In genomic region chr2:29845636-29846035, GRCm38 (mm10) we compare ENCODE assay signal across 10 mouse cellular contexts. TPM values are rescaled to one million over a fixed set of nuclear protein-coding genes. Genes with fewer than 3 reads are reported as not detected.
DNase-seq lines count a peak whose midpoint lies in the region; ATAC-seq and TF ChIP-seq lines count a peak whose summit lies in the region.
"Had no signal": no experiment of that assay in that cellular context is flagged by ENCODE, and none has a peak within 500 bp of the region (broad histone marks: within the 10 kb centered on the region; RNA-seq: fewer than 3 reads in every experiment).

No protein-coding gene starts in this region.

- H3K27ac ChIP-seq in heart, embryonic 12.5 days (ENCODE audit: poor library complexity, severe bottlenecking): no peak overlapping the region
- no peak overlapping the region for H3K27ac ChIP-seq in ES-Bruce4 (ENCODE audit: insufficient read depth, low read length)
- H3K27ac ChIP-seq in forebrain, embryonic 16.5 days (ENCODE audit: low read length): no peak overlapping the region
- H3K27ac ChIP-seq in liver, embryonic 15.5 days (replicated peaks): no peak overlapping the region

- peak overlapping the region; percentile 63 for H3K4me2 ChIP-seq in heart, embryonic 12.5 days
- H3K4me2 ChIP-seq in forebrain, embryonic 16.5 days (ENCODE audit: low read length): peak overlapping the region; percentile 48
- no peak overlapping the region for H3K4me2 ChIP-seq in liver, embryonic 15.5 days

- peaks cover 16% of the 10 kb centered on the region for H3K4me1 ChIP-seq in heart, embryonic 12.5 days (replicated peaks)
- H3K4me1 ChIP-seq in ES-Bruce4 (ENCODE audit: control insufficient read depth, insufficient read depth, low read length): no peaks in the 10 kb centered on the region
- peaks cover 16% of the 10 kb centered on the region for H3K4me1 ChIP-seq in forebrain, embryonic 16.5 days (replicated peaks; ENCODE audit: control insufficient read depth, insufficient read depth, low read length)
- H3K4me1 ChIP-seq in liver, embryonic 15.5 days (replicated peaks): peaks cover 6% of the 10 kb centered on the region; the same call in 1 of the 2 replicates

- no peak for ATAC-seq in heart, embryonic 12.5 days (ENCODE audit: insufficient number of reproducible peaks, low FRiP score)
- ATAC-seq in forebrain, embryonic 16.5 days: no peak
- ATAC-seq in liver, embryonic 15.5 days (ENCODE audit: insufficient read depth): no peak

- WGBS in heart, embryonic 12.5 days: 11% methylated on average over 25 of the region's 25 CpGs
- WGBS in forebrain, embryonic 16.5 days: 7% methylated on average over 25 of the region's 25 CpGs
- WGBS in liver, embryonic 15.5 days (ENCODE audit: insufficient replicate concordance): 44% methylated on average over 25 of the region's 25 CpGs

- peak overlapping the region; percentile 36 for H3K4me3 ChIP-seq in heart, embryonic 12.5 days
- H3K4me3 ChIP-seq in ES-Bruce4 (ENCODE audit: low read depth, low read length): peak overlapping the region; percentile 31
- H3K4me3 ChIP-seq in forebrain, embryonic 16.5 days (replicated peaks; ENCODE audit: low read length): peak overlapping the region; percentile 34
- H3K4me3 ChIP-seq in liver, embryonic 15.5 days (replicated peaks): peak overlapping the region; percentile 8; the same call in 1 of the 2 replicates
- H3K4me3 ChIP-seq: myocyte had no signal

- no peak for TF ChIP-seq EP300 in ES-Bruce4 (IDR thresholded peaks at IDR 0.05; ENCODE audit: insufficient read depth, low read depth, low read length)

- no peak for TF ChIP-seq CTCF in ES-Bruce4 (IDR thresholded peaks at IDR 0.05; ENCODE audit: low read depth, low read length)

- TF ChIP-seq POLR2A in ES-Bruce4 (IDR thresholded peaks at IDR 0.05; ENCODE audit: insufficient read depth, low read length): no peak

- H3K9ac ChIP-seq in heart, embryonic 12.5 days: 0 out of 2 replicates have a peak overlapping the region, but pooled peaks have one; percentile 5
- H3K9ac ChIP-seq in ES-Bruce4 (ENCODE audit: low read depth, poor library complexity, severe bottlenecking): peak overlapping the region; percentile 29
- H3K9ac ChIP-seq in forebrain, embryonic 16.5 days (replicated peaks; ENCODE audit: low read depth, low read length): peak overlapping the region; percentile 43
- no peak overlapping the region for H3K9ac ChIP-seq in liver, embryonic 15.5 days

- DNase-seq in heart, adult 9 months (ENCODE audit: low spot score in 2 of 2): no peak
- DNase-seq in Muller cell, postnatal 12 days (ENCODE audit: inconsistent ontology term): no peak
- no peak for DNase-seq in thymus, postnatal 0 days (ENCODE audit: low spot score)
- DNase-seq in MN1 (ENCODE audit: low spot score): no peak
- DNase-seq: adrenal gland, adult 8-10 months had no signal

- peaks cover 30% of the 10 kb centered on the region for H3K36me3 ChIP-seq in heart, embryonic 12.5 days
- H3K36me3 ChIP-seq in ES-Bruce4 (ENCODE audit: control insufficient read depth, insufficient read depth, low read length, poor library complexity, severe bottlenecking): no peaks in the 10 kb centered on the region; the same call in 1 of the 2 replicates
- H3K36me3 ChIP-seq in forebrain, embryonic 16.5 days (ENCODE audit: control insufficient read depth, insufficient read depth): peaks cover 2% of the 10 kb centered on the region; the same call in 1 of the 2 replicates
- peaks cover 35% of the 10 kb centered on the region for H3K36me3 ChIP-seq in liver, embryonic 15.5 days (replicated peaks)

- H3K9me3 ChIP-seq in heart, embryonic 12.5 days (replicated peaks): no peaks in the 10 kb centered on the region
- H3K9me3 ChIP-seq in ES-Bruce4 (replicated peaks; ENCODE audit: control insufficient read depth, insufficient read depth, low read length, poor library complexity, severe bottlenecking): no peaks in the 10 kb centered on the region
- no peaks in the 10 kb centered on the region for H3K9me3 ChIP-seq in forebrain, embryonic 16.5 days (ENCODE audit: control insufficient read depth, low read length)
- H3K9me3 ChIP-seq in liver, embryonic 15.5 days (replicated peaks): no peaks in the 10 kb centered on the region

- peaks cover 81% of the 10 kb centered on the region for H3K27me3 ChIP-seq in heart, embryonic 12.5 days (replicated peaks)
- H3K27me3 ChIP-seq in ES-Bruce4 (ENCODE audit: control insufficient read depth, insufficient read depth, low read length, poor library complexity, severe bottlenecking): no peaks in the 10 kb centered on the region; the same call in 1 of the 2 replicates
- H3K27me3 ChIP-seq in forebrain, embryonic 16.5 days (replicated peaks; ENCODE audit: control insufficient read depth, insufficient read depth, low read length): peaks cover 38% of the 10 kb centered on the region
- peaks cover 61% of the 10 kb centered on the region for H3K27me3 ChIP-seq in liver, embryonic 15.5 days

RNA-seq across cellular contexts. Expression of gene Cercam, which starts 23.3 kb away (rescaled TPM):
- polyA plus RNA-seq in heart, embryonic 12.5 days (2016; fragmentation: Nextera tagmentation; extraction: Ambion mirVana): 24.7 and 26.9 TPM in 2 replicates
- 24.6 and 25.9 TPM in 2 replicates for polyA plus RNA-seq in ES-Bruce4 (2011; ENCODE audit: insufficient read depth, insufficient read length, low read depth, missing spikeins)
- 7.3 and 8.4 TPM in 2 replicates for polyA plus RNA-seq in forebrain, embryonic 16.5 days (2015; fragmentation: Nextera tagmentation; extraction: Ambion mirVana)
- polyA plus RNA-seq in liver, embryonic 15.5 days (2015; fragmentation: Nextera tagmentation; extraction: Ambion mirVana): 35.6 and 36.1 TPM in 2 replicates
- 7.0 and 8.6 TPM in 2 replicates for polyA plus RNA-seq in thymus, postnatal 0 days (2015; fragmentation: Nextera tagmentation; extraction: Ambion mirVana)

RNA-seq across cellular contexts. Expression of gene Urm1, which starts 25.8 kb away (rescaled TPM):
- polyA plus RNA-seq in heart, embryonic 12.5 days (2016; fragmentation: Nextera tagmentation; extraction: Ambion mirVana): 15.6 and 15.7 TPM in 2 replicates
- 31.0 and 32.8 TPM in 2 replicates for polyA plus RNA-seq in ES-Bruce4 (2011; ENCODE audit: insufficient read depth, insufficient read length, low read depth, missing spikeins)
- polyA plus RNA-seq in forebrain, embryonic 16.5 days (2015; fragmentation: Nextera tagmentation; extraction: Ambion mirVana): 18.9 and 20.2 TPM in 2 replicates
- 7.9 and 8.0 TPM in 2 replicates for polyA plus RNA-seq in liver, embryonic 15.5 days (2015; fragmentation: Nextera tagmentation; extraction: Ambion mirVana)
- 14.8 and 18.0 TPM in 2 replicates for polyA plus RNA-seq in thymus, postnatal 0 days (2015; fragmentation: Nextera tagmentation; extraction: Ambion mirVana)

RNA-seq across cellular contexts. Expression of gene Slc27a4, which starts 43.2 kb away (rescaled TPM):
- 10.9 and 11.0 TPM in 2 replicates for polyA plus RNA-seq in heart, embryonic 12.5 days (2016; fragmentation: Nextera tagmentation; extraction: Ambion mirVana)
- polyA plus RNA-seq in ES-Bruce4 (2011; ENCODE audit: insufficient read depth, insufficient read length, low read depth, missing spikeins): 8.7 TPM in 2 replicates
- 28.3 and 33.7 TPM in 2 replicates for polyA plus RNA-seq in forebrain, embryonic 16.5 days (2015; fragmentation: Nextera tagmentation; extraction: Ambion mirVana)
- 3.2 and 4.1 TPM in 2 replicates for polyA plus RNA-seq in liver, embryonic 15.5 days (2015; fragmentation: Nextera tagmentation; extraction: Ambion mirVana)
- polyA plus RNA-seq in thymus, postnatal 0 days (2015; fragmentation: Nextera tagmentation; extraction: Ambion mirVana): 6.1 and 6.6 TPM in 2 replicates

RNA-seq across cellular contexts. Expression of gene Odf2, which starts 43.4 kb away (rescaled TPM):
- polyA plus RNA-seq in heart, embryonic 12.5 days (2016; fragmentation: Nextera tagmentation; extraction: Ambion mirVana): 64.1 and 72.2 TPM in 2 replicates
- polyA plus RNA-seq in ES-Bruce4 (2011; ENCODE audit: insufficient read depth, insufficient read length, low read depth, missing spikeins): 241 and 257 TPM in 2 replicates
- 61.4 and 73.7 TPM in 2 replicates for polyA plus RNA-seq in forebrain, embryonic 16.5 days (2015; fragmentation: Nextera tagmentation; extraction: Ambion mirVana)
- polyA plus RNA-seq in liver, embryonic 15.5 days (2015; fragmentation: Nextera tagmentation; extraction: Ambion mirVana): 34.4 and 35.9 TPM in 2 replicates
- polyA plus RNA-seq in thymus, postnatal 0 days (2015; fragmentation: Nextera tagmentation; extraction: Ambion mirVana): 47.9 and 56.2 TPM in 2 replicates

RNA-seq across cellular contexts. Expression of gene Trub2, which starts 57.3 kb away (rescaled TPM):
- 25.8 and 26.6 TPM in 2 replicates for polyA plus RNA-seq in heart, embryonic 12.5 days (2016; fragmentation: Nextera tagmentation; extraction: Ambion mirVana)
- 52.4 and 54.9 TPM in 2 replicates for polyA plus RNA-seq in ES-Bruce4 (2011; ENCODE audit: insufficient read depth, insufficient read length, low read depth, missing spikeins)
- polyA plus RNA-seq in forebrain, embryonic 16.5 days (2015; fragmentation: Nextera tagmentation; extraction: Ambion mirVana): 36.6 and 42.4 TPM in 2 replicates
- polyA plus RNA-seq in liver, embryonic 15.5 days (2015; fragmentation: Nextera tagmentation; extraction: Ambion mirVana): 11.1 and 13.0 TPM in 2 replicates
- 21.3 and 27.7 TPM in 2 replicates for polyA plus RNA-seq in thymus, postnatal 0 days (2015; fragmentation: Nextera tagmentation; extraction: Ambion mirVana)
